Mouse (Mus musculus) neural tube, embryonic 14.5 days (tissue): Measurements from ENCODE around the gene Rnf5. TPM values are rescaled to one million over a fixed set of nuclear protein-coding genes. Genes with fewer than 3 reads are reported as not detected.

Experiments
- ATAC-seq: fragments of 200-750 bp; cut with Nextera tagmentation; 2 replicates; pipeline ENCODE4 v1.8.0; 2017; ENCODE audit warnings: low read depth, mild to moderate bottlenecking, moderate TSS enrichment, moderate library complexity
- H3K27ac ChIP-seq: fragments of 300-500 bp; sonication (generic); 2 replicates; pipeline ENCODE4 v1.5.1; 2014; ENCODE audit warnings: low read depth, mild to moderate bottlenecking, control low read depth, low read length, moderate library complexity, mixed read lengths
- H3K27me3 ChIP-seq: fragments of 300-500 bp; sonication (generic); 2 replicates; pipeline ENCODE4 v1.6.1; 2014; ENCODE audit warnings: low read length; ENCODE audit not compliant: control insufficient read depth, insufficient read depth
- H3K36me3 ChIP-seq: fragments of 300-500 bp; sonication (generic); 2 replicates; pipeline ENCODE4 v1.6.1; 2014; ENCODE audit warnings: low read length, mixed read lengths; ENCODE audit not compliant: control insufficient read depth, insufficient read depth
- H3K4me1 ChIP-seq: fragments of 300-500 bp; sonication (generic); 2 replicates; pipeline ENCODE4 v1.6.1; 2014; ENCODE audit warnings: low read length; ENCODE audit not compliant: control insufficient read depth, insufficient read depth
- H3K4me2 ChIP-seq: fragments of 300-500 bp; sonication (generic); 2 replicates; pipeline ENCODE4 v1.6.1; 2014; ENCODE audit warnings: mild to moderate bottlenecking, low read depth, low read length, control low read depth
- H3K4me3 ChIP-seq: fragments of 300-500 bp; sonication (generic); 2 replicates; pipeline ENCODE4 v1.5.1; 2014; ENCODE audit warnings: low read depth, low read length, control low read depth, mixed read lengths
- H3K9ac ChIP-seq: fragments of 300-500 bp; sonication (generic); replicated peaks from 2 replicates; pipeline ENCODE4 v1.6.1; 2014; ENCODE audit warnings: low read depth, mild to moderate bottlenecking, control low read depth, low read length, mixed read lengths
- H3K9me3 ChIP-seq: fragments of 300-500 bp; sonication (generic); 2 replicates; pipeline ENCODE4 v1.6.1; 2016; ENCODE audit warnings: low read length; ENCODE audit not compliant: control insufficient read depth
- WGBS: fragments of 180-500 bp; shearing (Covaris S2); extraction: QIAGEN DNeasy Blood & Tissue Kit; methylation state at CpG from one replicate; pipeline ENCODE4 v1.1.7; 2014; 5-methylcytosine and 5-hydroxymethylcytosine counted together
- polyA plus RNA-seq: library from polyadenylated mRNA; unstranded; fragments of >200 nt; fragmentation: Nextera tagmentation; extraction: Ambion mirVana; gene quantifications from 2 replicates; pipeline ENCODE4 v1.2.1, GENCODE M21; 2014

The Rnf5 gene
- polyA plus RNA-seq, 1 experiment from 2014 or later = 221 TPM

GRCm38 (mm10) chr17:34627943-34628643, 24.6 kb upstream of the Rnf5 start, which contains the start of gene Ppt2:
Gene Ppt2 (minus strand): TSS chr17:34628510.
- Histone ChIP-seq H3K4me3 (peak within 1 kb of the TSS; percentile 65), H3K9me3 (no peaks in the 10 kb centered on the region), H3K27me3 (peaks cover 8% of the 10 kb centered on the region), H3K27ac (peak within 1 kb of the TSS; percentile 91), H3K36me3 (no peaks in the 10 kb centered on the region), H3K4me1 (peaks cover 41% of the 10 kb centered on the region), H3K9ac (peak within 1 kb of the TSS; percentile 56), H3K4me2 (peak within 1 kb of the TSS; percentile 86)
- ATAC-seq = no peak; the same call in 1 of the 2 replicates
- 5% methylated on average over 29 of the region's 29 CpGs for WGBS

GRCm38 (mm10) chr17:34627093-34627942, 23.8 kb upstream of the Rnf5 start:
- peak overlapping the region; percentile 65 for H3K4me3 ChIP-seq
- ATAC-seq = peak; percentile 76
- peaks cover 8% of the 10 kb centered on the region for H3K27me3 ChIP-seq
- peak overlapping the region; percentile 56 for H3K9ac ChIP-seq
- under 1% methylated on average over 37 of the region's 45 CpGs for WGBS
- no peaks in the 10 kb centered on the region; the same call in 1 of the 2 replicates for H3K36me3 ChIP-seq
- peak overlapping the region; percentile 86 for H3K4me2 ChIP-seq
- peak overlapping the region; percentile 91 for H3K27ac ChIP-seq
- no peaks in the 10 kb centered on the region for H3K9me3 ChIP-seq
- H3K4me1 ChIP-seq = peaks cover 41% of the 10 kb centered on the region

GRCm38 (mm10) chr17:34626773-34627092, 23.2 kb upstream of the Rnf5 start:
- Histone ChIP-seq H3K36me3 (peaks cover 2% of the 10 kb centered on the region; the same call in 1 of the 2 replicates), H3K4me2 (peak overlapping the region; percentile 86), H3K9ac (peak overlapping the region; percentile 56), H3K9me3 (no peaks in the 10 kb centered on the region), H3K27me3 (peaks cover 7% of the 10 kb centered on the region), H3K27ac (peak overlapping the region; percentile 91), H3K4me1 (peaks cover 36% of the 10 kb centered on the region), H3K4me3 (peak overlapping the region; percentile 65)
- WGBS = 0% methylated on average over 18 of the region's 18 CpGs
- ATAC-seq = peak; percentile 47; the same call in 1 of the 2 replicates

DNA sequence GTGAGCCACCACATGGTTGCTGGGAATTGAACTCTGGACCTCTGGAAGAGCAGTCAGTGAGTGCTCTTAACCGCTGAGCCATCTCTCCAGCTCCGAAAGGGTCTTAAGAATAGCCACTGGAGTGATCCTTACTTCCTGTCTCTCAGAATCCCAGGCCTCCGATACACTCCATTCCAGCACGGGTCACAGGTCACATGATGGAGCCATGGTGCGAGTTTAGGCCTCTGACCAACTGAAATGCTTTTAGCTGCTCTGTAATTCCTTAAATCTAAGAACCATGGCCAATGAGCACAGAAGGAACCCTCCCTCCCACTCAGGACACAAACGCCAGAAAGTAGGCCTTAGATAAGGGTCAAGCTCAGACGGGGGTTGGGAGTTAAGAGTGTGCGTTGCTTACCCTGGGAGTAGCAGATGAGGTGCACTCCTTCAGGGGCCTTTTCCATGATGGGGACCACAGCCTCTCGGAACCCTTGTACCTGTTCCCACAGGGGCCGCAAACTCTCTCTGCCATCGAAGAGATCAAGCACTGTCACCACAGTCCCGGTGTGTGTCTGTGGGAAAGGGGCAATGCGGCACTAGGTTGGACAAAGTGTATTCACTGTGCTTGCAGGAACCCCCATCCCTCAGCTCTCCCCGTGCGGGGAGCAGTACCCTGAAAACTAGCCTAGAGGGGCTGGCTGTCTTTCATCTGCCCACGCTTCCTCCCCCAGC, 22.7 kb upstream of the Rnf5 start:
- Histone ChIP-seq H3K27me3 (peaks cover 5% of the 10 kb centered on the region; the same call in 1 of the 2 replicates), H3K36me3 (peaks cover 2% of the 10 kb centered on the region; the same call in 1 of the 2 replicates), H3K27ac (peak overlapping the region; percentile 91; the same call in 1 of the 2 replicates), H3K9me3 (no peaks in the 10 kb centered on the region), H3K4me2 (peak overlapping the region; percentile 86), H3K9ac (peak overlapping the region; percentile 56), H3K4me1 (peaks cover 33% of the 10 kb centered on the region), H3K4me3 (peak overlapping the region; percentile 65)
- no peak for ATAC-seq
- 52% methylated on average over 16 of the region's 16 CpGs for WGBS

GRCm38 (mm10) chr17:34624981-34625380, 21.5 kb upstream of the Rnf5 start:
- no peak overlapping the region for H3K4me3 ChIP-seq
- no peak overlapping the region for H3K4me2 ChIP-seq
- no peaks in the 10 kb centered on the region for H3K9me3 ChIP-seq
- H3K4me1 ChIP-seq = peaks cover 23% of the 10 kb centered on the region
- H3K9ac ChIP-seq = no peak overlapping the region
- peaks cover under 1% of the 10 kb centered on the region; the same call in 1 of the 2 replicates for H3K27me3 ChIP-seq
- H3K27ac ChIP-seq = no peak overlapping the region
- 95% methylated on average over 3 of the region's 3 CpGs for WGBS
- ATAC-seq = no peak
- H3K36me3 ChIP-seq = peaks cover 2% of the 10 kb centered on the region; the same call in 1 of the 2 replicates

DNA sequence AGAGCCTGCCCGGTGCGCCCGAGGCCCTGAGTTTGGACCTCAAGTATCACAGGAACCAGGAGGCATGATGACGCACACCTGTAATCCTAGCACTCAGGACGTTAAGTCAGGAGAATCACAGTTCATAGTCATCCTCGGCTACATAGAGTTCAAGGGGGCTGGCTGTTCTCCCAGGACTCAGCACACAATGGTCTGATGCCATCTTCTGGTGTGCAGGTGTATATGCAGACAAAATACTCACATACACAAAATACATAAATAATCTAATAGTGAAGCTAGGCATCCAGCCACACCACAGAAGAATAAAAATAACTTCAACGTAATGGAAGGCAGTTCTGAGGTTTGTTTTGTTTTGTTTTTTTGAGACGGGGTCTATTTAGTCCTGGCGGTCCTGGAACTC, 19.7 kb upstream of the Rnf5 start:
- Histone ChIP-seq H3K27ac (no peak overlapping the region), H3K4me2 (no peak overlapping the region), H3K36me3 (peaks cover 2% of the 10 kb centered on the region; the same call in 1 of the 2 replicates), H3K4me3 (no peak overlapping the region), H3K9ac (no peak overlapping the region), H3K4me1 (peaks cover 9% of the 10 kb centered on the region), H3K27me3 (no peaks in the 10 kb centered on the region), H3K9me3 (no peaks in the 10 kb centered on the region)
- 88% methylated on average over 9 of the region's 9 CpGs for WGBS
- no peak for ATAC-seq

DNA sequence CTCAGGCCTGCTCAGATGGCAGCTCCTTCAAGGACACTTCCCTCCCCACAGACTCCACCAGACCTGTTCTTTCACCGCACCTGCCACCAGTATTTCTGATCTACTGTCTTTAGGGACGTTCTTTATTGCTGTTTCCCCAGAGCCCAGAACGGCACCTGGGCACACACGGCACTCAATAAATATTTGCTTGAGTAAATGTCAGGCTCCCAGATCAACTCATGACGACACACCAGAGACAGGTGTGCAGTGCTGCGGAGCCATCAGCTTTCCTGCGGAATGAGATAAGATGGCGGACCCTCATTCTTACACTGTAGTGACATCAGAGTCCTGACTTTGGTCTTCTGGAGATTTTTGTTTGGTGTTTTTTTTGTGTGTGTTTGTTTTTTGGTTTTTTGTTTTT, 17.5 kb upstream of the Rnf5 start:
- Histone ChIP-seq H3K4me1 (no peaks in the 10 kb centered on the region), H3K9me3 (no peaks in the 10 kb centered on the region), H3K4me3 (no peak overlapping the region), H3K4me2 (no peak overlapping the region), H3K9ac (no peak overlapping the region), H3K36me3 (peaks cover 10% of the 10 kb centered on the region), H3K27me3 (no peaks in the 10 kb centered on the region), H3K27ac (no peak overlapping the region)
- WGBS = 88% methylated on average over 8 of the region's 8 CpGs
- ATAC-seq = no peak

- H3K4me1 ChIP-seq = no peaks in the 10 kb centered on the region
- no peaks in the 10 kb centered on the region for H3K27me3 ChIP-seq
- H3K9me3 ChIP-seq = no peaks in the 10 kb centered on the region
- no peak overlapping the region for H3K9ac ChIP-seq
- H3K4me3 ChIP-seq = no peak overlapping the region
- WGBS = 21% methylated on average over 6 of the region's 6 CpGs
- no peak overlapping the region for H3K27ac ChIP-seq
- H3K36me3 ChIP-seq = peaks cover 22% of the 10 kb centered on the region
- no peak overlapping the region for H3K4me2 ChIP-seq
- ATAC-seq = no peak
These were observed 15.5 kb upstream of the Rnf5 start for GRCm38 (mm10) chr17:34618999-34619398.
